Mouse (Mus musculus) liver, embryonic 14.5 days (tissue): ENCODE results near the gene Arid1b. TPM values are rescaled to one million over a fixed set of nuclear protein-coding genes. Genes with fewer than 3 reads are reported as not detected.

Experiments used
- ATAC-seq: fragments of 200-750 bp; cut with Nextera tagmentation; 2 replicates; pipeline ENCODE4 v1.8.0; 2017; ENCODE audit warnings: moderate number of reproducible peaks, mild to moderate bottlenecking, moderate library complexity; ENCODE audit not compliant: insufficient read depth
- DNase-seq, 3 experiments: peaks; one replicate each; pipeline ENCODE4 v3.0.0-alpha.2; 2012 to 2013; ENCODE audit warnings: low read depth in 3 of 3, low spot score in 3 of 3
- H3K27ac ChIP-seq: fragments of 300-500 bp; sonication (generic); 2 replicates; pipeline ENCODE4 v1.5.1; 2014; ENCODE audit warnings: moderate library complexity, mild to moderate bottlenecking, control low read depth, inconsistent platforms
- H3K27me3 ChIP-seq: fragments of 300-500 bp; sonication (generic); 2 replicates; pipeline ENCODE4 v1.6.1; 2014; ENCODE audit warnings: mild to moderate bottlenecking, low read length, moderate library complexity; ENCODE audit not compliant: control insufficient read depth, insufficient read depth
- H3K36me3 ChIP-seq: fragments of 300-500 bp; sonication (generic); replicated peaks from 2 replicates; pipeline ENCODE4 v1.6.1; 2014; ENCODE audit warnings: low read depth; ENCODE audit not compliant: control insufficient read depth, insufficient read depth
- H3K4me1 ChIP-seq, 2 experiments: fragments of 200-500 bp in 1 of 2; fragments of 300-500 bp in 1 of 2; sonication (generic) in 1 of 2; replicated peaks; 2 replicates each; pipeline ENCODE4 v1.6.1; 2012 to 2014; ENCODE audit warnings: antibody characterized with exemption in 1 of 2, inconsistent platforms in 1 of 2, low read length in 1 of 2; ENCODE audit not compliant: control insufficient read depth in 2 of 2, insufficient read depth in 2 of 2
- H3K4me2 ChIP-seq: fragments of 300-500 bp; sonication (generic); 2 replicates; pipeline ENCODE4 v1.6.1; 2014; ENCODE audit warnings: low read depth, mild to moderate bottlenecking, control low read depth, moderate library complexity
- H3K4me3 ChIP-seq, 2 experiments: fragments of 200-500 bp in 1 of 2; fragments of 300-500 bp in 1 of 2; sonication (generic) in 1 of 2; 2 replicates each; pipeline ENCODE4 v1.5.1; 2012 to 2014; ENCODE audit warnings: low read depth in 2 of 2, low read length in 2 of 2, mild to moderate bottlenecking in 2 of 2, control low read depth in 1 of 2, inconsistent platforms in 1 of 2, moderate library complexity in 1 of 2; ENCODE audit not compliant: insufficient read depth in 1 of 2
- H3K9ac ChIP-seq: fragments of 300-500 bp; sonication (generic); replicated peaks from 2 replicates; pipeline ENCODE4 v1.6.1; 2014; ENCODE audit warnings: mild to moderate bottlenecking, control low read depth, moderate library complexity
- H3K9me3 ChIP-seq: fragments of 300-500 bp; sonication (generic); 2 replicates; pipeline ENCODE4 v1.6.1; 2016; ENCODE audit warnings: low read length, mixed read lengths; ENCODE audit not compliant: control insufficient read depth
- CTCF ChIP-seq: IDR thresholded peaks from 2 replicates; pipeline ENCODE4 v1.5.1; 2016; ENCODE audit warnings: antibody characterized with exemption, low read depth, control low read depth
- EP300 ChIP-seq: IDR thresholded peaks from 2 replicates; pipeline ENCODE4 v1.6.1; 2016; ENCODE audit warnings: antibody characterized with exemption, low read depth
- WGBS: fragments of 180-500 bp; shearing (Covaris S2); extraction: QIAGEN DNeasy Blood & Tissue Kit; methylation state at CpG from one replicate; pipeline ENCODE4 v1.1.7; 2014; ENCODE audit not compliant: insufficient replicate concordance; 5-methylcytosine and 5-hydroxymethylcytosine counted together
- polyA plus RNA-seq, 2 experiments: library from polyadenylated mRNA; depleted of rRNA in 1 of 2; stranded (reverse) in 1 of 2; unstranded in 1 of 2; fragments of >200 nt; fragmentation: Nextera tagmentation in 1 of 2; extraction: Ambion mirVana in 1 of 2; gene quantifications; 2 replicates each; pipeline versions ENCODE4 v1.2.1 to v1.2.3; 2012 to 2014

Gene Arid1b
- polyA plus RNA-seq, 2 experiments: 2.6 to 3.1 TPM

DNA sequence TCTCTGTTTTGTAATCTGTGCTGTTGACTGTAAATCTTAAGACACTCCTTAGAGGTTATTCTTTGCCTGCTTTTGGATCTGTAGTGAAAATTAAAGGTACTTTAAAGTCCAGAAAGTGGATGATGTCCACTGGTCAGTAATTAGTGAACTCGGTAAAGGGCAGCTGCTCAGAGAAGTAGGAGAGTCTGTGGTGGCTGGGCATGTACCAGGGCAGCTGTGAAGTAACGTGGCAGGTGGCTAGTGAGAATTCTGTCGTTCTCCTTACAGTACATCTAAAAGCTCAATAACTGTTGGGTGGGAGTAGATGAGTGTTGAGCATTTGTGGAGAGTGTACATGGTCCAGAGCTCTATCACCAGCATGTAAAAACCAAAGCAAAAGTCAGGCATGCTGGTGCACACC is 67.1 kb downstream of the Arid1b start:
- no peak overlapping the region for H3K27ac ChIP-seq
- H3K4me1 ChIP-seq: peaks cover 15 to 28% of the 10 kb centered on the region in 2 experiments; a peak in 3 of 4 replicates

GRCm38 (mm10) chr17:5061593-5061992 is 67.5 kb downstream of the Arid1b start:
- TF ChIP-seq CTCF (no peak), EP300 (no peak)
- peaks cover 15 to 28% of the 10 kb centered on the region in 2 experiments; a peak in 3 of 4 replicates for H3K4me1 ChIP-seq
- WGBS: 74% methylated on average over 5 of the region's 5 CpGs

More for the DNA sequence above, 67.1 kb downstream of the Arid1b start:
- no peaks in the 10 kb centered on the region for H3K36me3 ChIP-seq
- WGBS: 73% methylated on average over 3 of the region's 3 CpGs
- H3K27me3 ChIP-seq: no peaks in the 10 kb centered on the region
- H3K9ac ChIP-seq: no peak overlapping the region
- DNase-seq: no peak
- no peaks in the 10 kb centered on the region for H3K9me3 ChIP-seq
- H3K4me3 ChIP-seq: no peak overlapping the region
- H3K4me2 ChIP-seq: no peak overlapping the region
- ATAC-seq: no peak
- TF ChIP-seq CTCF (no peak), EP300 (no peak)

GRCm38 (mm10) chr17:5063471-5064176 is 69.5 kb downstream of the Arid1b start:
- H3K4me3 ChIP-seq: no peak overlapping the region
- H3K9ac ChIP-seq: no peak overlapping the region
- no peaks in the 10 kb centered on the region for H3K36me3 ChIP-seq
- 46% methylated on average over 9 of the region's 9 CpGs for WGBS
- TF ChIP-seq CTCF: no peak
- no peak for TF ChIP-seq EP300
- H3K4me2 ChIP-seq: no peak overlapping the region
- H3K9me3 ChIP-seq: no peaks in the 10 kb centered on the region
- H3K4me1 ChIP-seq: peaks cover 6 to 23% of the 10 kb centered on the region in 2 experiments; a peak in 3 of 4 replicates
- no peak for ATAC-seq
- no peaks in the 10 kb centered on the region for H3K27me3 ChIP-seq
- no peak overlapping the region for H3K27ac ChIP-seq
- no peak for DNase-seq

More at GRCm38 (mm10) chr17:5061593-5061992, 67.5 kb downstream of the Arid1b start:
- Histone ChIP-seq H3K36me3 (no peaks in the 10 kb centered on the region), H3K4me2 (no peak overlapping the region), H3K27ac (no peak overlapping the region), H3K9me3 (no peaks in the 10 kb centered on the region), H3K9ac (no peak overlapping the region), H3K27me3 (no peaks in the 10 kb centered on the region), H3K4me3 (no peak overlapping the region)
- DNase-seq (no peak), ATAC-seq (no peak)

GRCm38 (mm10) chr17:5064777-5065176 is 70.6 kb downstream of the Arid1b start:
- Histone ChIP-seq H3K4me3 (no peak overlapping the region), H3K9ac (no peak overlapping the region), H3K9me3 (no peaks in the 10 kb centered on the region), H3K4me2 (no peak overlapping the region), H3K36me3 (no peaks in the 10 kb centered on the region), H3K27me3 (no peaks in the 10 kb centered on the region), H3K4me1 (peaks cover 4 to 22% of the 10 kb centered on the region in 2 experiments; a peak in 3 of 4 replicates), H3K27ac (no peak overlapping the region)
- ATAC-seq (0 out of 2 replicates have a peak, but pooled peaks have one; percentile 31), DNase-seq (no peak)
- TF ChIP-seq CTCF (peak; percentile 77), EP300 (no peak)
- WGBS: 63% methylated on average over 6 of the region's 6 CpGs

DNA sequence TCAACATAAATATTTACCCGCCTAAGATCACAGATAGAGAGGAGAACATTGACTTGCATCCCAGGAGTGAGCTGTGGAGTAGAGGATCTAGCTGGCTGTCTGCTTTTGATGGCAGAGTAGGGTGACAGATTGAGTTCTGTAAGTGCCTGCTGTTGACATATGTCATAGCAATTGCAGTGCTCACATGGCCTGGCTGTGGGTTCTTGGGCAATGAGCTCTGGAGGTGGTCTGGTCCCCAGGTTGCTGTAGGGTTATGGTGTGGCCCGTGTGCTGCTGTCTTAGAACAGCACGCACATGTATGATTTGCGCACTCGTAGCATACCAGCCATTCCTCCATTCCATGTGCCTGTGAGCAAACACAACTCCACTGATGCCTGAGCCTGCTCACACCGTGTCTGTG is 71.1 kb downstream of the Arid1b start:
- no peaks in the 10 kb centered on the region for H3K36me3 ChIP-seq
- DNase-seq: no peak
- ATAC-seq: no peak
- peaks cover 9 to 23% of the 10 kb centered on the region in 2 experiments for H3K4me1 ChIP-seq
- H3K4me2 ChIP-seq: no peak overlapping the region
- H3K27me3 ChIP-seq: no peaks in the 10 kb centered on the region
- TF ChIP-seq EP300 (no peak), CTCF (no peak)
- H3K9ac ChIP-seq: no peak overlapping the region
- H3K9me3 ChIP-seq: no peaks in the 10 kb centered on the region
- 77% methylated on average over 6 of the region's 6 CpGs for WGBS
- H3K27ac ChIP-seq: no peak overlapping the region
- no peak overlapping the region for H3K4me3 ChIP-seq
